Mouse (Mus musculus): ENCODE measurements around the gene Gm9918.

The Gm9918 gene

DNA sequence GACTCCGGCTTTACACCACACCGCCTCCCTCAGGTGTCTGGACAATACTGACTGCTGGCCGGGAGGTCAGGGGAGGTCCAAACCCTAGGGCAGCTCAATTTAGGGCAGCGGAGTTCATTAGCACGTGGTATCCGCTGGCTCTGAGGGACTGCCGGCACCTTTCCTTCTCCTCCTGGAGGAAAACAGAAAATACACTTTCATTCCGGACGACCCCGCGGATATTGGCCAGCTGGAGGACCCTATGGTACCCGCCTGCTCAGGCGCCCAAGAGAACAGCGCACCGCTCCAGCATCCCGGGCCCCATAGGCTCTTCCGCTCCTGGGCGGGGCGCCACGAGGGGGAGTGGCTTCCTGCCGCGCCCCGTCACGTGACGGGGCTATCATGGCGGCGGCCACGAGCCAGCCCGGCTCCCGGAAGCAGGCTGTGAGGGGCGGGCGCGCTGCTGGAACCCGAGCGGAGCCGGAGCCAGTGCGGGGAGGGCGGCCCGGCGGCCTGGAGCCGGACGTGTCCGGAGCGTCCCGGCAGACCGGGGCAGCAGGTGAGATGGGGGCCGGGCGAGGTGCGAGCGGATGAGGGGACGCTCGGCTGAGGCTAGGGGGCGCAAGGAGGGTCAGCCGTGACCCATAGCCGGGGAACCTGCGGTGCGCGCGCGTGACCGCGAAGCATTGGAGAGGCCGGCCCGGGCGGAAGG is 8.9 kb downstream of the Gm9918 start, which contains the start of gene Mfsd5:
Gene Mfsd5 (plus strand): TSS at position 363 of the 691 bp plus-strand sequence.
- peak; percentile 83 for DNase-seq

DNA sequence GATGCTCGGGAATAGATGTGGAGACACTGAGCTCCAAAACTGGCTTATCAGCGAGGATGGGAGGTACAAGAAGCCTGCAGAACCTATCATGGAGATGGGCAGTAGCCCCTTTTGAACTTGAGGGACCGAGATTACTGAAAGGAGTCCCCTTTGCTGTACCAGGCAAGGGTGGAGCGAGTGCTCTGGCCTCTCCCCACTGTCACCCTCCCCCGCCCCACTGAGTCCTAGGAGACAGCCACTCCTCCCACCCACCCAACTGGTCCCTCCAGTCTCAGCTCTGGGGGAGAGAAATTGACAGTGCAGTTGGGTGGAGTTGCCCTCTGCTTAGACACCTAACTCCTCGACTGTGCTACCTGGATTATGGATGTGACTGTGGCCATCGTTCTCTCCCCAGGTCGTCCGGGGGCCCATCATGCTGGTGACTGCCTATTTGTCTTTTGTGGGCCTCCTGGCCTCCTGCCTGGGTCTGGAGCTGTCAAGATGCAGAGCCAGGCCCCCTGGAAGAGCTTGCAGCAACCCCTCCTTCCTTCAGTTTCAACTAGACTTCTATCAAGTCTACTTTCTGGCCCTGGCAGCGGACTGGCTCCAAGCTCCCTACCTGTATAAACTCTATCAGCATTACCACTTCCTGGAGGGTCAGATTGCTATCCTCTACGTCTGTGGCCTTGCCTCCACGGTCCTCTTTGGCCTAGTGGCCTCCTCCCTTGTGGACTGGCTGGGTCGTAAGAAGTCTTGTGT is 9.6 kb downstream of the Gm9918 start:
- no peak for DNase-seq

DNA sequence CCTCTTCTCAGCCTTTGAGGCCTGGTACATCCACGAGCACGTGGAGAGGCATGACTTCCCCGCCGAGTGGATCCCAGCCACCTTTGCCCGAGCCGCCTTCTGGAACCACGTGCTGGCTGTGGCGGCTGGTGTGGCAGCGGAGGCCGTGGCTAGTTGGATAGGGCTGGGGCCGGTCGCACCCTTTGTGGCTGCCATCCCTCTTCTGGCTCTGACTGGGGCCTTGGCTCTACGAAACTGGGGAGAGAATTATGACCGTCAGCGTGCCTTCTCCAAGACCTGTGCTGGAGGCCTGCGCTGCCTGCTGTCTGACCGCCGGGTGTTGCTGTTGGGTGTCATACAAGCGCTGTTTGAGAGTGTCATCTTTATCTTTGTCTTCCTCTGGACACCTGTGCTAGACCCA is 10.3 kb downstream of the Gm9918 start:
- no peak for DNase-seq

DNA sequence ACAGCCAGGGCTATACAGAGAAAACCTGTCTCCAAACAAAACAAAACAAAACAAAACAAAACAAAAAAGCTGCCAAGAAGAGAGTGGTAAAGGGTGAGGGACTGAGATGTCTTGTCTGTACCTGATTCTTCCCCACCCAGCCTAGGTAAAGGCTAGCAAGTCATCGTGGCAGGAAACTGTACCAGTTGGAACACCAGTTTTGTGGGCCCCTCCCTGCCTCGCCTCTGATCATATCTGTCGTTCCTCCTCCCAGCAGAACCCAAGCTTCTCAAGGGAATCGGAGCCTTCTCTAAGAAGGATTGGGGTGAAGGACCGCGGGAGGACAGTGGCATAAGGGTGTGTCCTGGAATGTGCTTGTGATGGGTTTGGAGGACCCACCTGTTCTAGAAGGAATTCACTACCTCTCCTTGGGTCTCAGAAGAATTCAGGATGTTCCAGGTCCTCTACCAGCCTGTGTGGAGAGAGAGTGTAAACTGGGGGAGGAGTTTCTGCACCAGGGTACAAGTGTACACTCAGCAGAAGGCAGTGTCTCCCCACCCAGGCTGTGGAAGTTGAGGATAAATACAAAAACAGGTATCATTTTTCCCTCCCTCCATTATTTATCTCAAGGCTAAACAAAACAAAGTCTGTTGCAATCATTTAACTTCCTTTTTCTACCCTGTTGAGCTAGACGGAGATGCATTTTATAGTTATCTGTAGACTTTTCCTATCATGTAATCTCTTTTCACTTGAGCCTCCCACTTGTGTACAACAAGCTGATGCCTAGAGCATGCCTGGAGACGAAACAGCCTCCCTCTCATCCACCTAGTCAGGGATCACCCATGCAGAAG is 12.3 kb downstream of the Gm9918 start:
- no peak for DNase-seq

DNA sequence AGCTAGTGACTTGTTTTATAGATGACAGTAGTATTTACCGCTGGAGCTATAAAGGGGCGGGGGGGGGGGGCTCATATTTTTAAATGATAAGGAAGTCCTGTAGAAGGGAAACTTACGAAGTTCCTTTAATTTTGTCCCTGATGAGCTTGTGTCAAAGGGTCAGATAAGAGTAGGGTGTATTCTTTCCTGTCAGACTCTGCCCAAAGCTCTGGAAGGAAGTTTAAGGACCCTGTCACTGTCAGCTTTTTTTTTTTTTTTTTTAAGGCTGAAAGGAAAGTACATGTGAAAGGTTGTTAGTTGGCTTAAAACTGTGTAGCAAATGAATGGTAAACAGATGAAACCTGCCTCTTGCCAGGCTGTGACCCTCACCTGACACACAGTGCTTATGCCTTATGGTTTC is 13.3 kb downstream of the Gm9918 start:
- DNase-seq: no peak

DNA sequence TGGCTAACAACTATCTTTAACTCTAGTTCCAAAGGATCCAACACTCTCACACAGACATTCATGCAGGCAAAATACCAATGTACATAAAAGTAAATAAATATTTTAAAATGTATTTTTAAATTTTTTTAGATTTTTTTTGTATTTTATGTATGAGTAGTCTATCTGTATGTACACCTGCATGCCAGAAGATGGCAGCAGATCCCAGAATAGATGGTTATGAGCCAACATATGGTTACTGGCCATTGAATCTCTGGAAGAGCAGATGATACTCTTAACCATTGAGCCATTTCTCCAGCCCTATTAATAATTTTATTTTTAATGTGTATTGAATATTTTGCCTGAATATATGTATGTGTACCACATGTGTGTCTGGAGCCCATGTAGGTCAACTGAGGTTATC is 17.0 kb downstream of the Gm9918 start:
- no peak for DNase-seq

DNA sequence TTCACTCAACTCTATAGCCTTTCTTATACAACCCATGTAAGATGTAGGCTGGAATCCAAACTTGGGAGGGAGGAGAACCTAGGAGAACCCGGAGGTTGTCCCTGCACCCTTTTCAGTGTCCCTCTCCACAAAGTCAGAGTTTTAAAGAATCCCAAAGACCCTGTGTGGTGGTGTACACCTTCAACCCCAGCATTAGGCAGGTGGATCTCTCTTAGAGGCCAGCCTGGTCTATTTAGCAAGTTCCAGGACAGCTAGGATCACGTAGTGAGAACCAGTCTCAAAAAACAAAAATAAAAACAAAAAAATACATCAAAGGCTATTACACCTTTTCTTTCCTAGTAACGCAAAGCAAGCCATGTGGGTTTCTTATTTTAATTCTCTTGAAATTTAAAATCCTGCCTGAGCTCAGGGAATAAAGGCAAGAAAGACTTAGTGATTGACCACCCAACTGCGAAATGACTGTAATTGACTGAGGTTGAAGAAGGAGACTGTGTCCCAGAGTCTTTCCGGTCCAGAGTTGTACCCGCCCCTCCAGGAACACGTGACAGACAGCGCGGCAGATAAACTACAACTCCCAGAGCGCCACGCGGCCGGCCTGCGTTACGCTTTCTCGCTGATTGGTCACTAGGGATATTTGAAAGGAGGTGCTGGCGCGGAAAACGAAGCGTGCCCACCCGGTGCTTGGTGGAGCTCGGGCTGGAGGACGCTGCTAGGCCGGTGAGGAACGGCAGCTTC is 25.4 kb downstream of the Gm9918 start, which contains the start of gene Espl1:
Gene Espl1 (plus strand): TSS at position 634 of the 735 bp plus-strand sequence.
- DNase-seq: peak; percentile 96

DNA sequence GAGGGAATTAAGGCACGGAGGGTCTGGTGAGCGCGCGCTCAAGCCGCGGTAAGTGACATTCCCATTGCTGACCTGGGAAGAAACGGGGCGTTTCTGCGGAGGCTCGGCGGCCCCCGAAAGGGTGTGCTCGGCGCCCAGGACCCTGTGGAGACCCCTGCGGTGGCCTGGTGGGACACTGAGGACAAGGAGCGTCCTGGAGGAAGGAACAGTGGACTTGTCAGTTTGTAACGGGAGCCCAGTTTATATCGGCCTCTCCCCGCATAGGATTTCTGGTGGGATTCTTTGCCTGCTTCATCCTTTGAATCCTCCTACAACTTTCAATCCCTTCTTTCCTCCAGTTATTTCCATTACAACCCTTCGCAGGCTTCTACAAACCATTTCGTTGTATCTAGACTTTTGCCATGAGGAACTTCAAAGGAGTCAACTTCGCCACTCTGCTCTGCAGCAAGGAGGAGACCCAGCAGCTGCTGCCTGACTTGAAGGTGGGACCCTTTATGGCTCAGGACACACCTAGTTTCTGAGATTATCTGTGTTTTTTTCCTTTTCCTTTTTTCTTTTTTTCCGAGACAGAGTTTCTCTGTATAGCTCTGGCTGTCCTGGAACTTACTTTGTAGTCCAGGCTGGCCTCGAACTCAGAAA is 26.1 kb downstream of the Gm9918 start:
- DNase-seq: no peak

DNA sequence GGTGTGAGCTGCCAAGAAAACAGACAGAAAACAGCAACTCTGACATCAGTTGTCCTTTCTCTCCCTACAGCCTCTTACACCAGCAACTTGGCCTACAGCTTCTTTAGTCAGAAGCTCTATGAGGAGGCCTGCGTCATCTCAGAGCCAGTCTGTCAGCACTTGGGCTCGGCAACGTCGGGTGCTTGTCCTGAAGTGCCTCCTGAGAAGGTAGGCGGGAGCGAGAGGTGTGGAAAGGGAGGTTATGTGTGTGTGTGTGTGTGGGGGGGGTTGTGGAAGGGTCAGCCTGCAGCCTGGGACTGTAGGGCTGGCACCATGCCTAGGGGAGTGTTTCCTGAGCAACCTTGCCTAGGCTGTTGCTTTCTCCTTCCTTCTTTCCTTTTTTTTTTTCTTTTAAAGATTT is 32.2 kb downstream of the Gm9918 start:
- DNase-seq: no peak

DNA sequence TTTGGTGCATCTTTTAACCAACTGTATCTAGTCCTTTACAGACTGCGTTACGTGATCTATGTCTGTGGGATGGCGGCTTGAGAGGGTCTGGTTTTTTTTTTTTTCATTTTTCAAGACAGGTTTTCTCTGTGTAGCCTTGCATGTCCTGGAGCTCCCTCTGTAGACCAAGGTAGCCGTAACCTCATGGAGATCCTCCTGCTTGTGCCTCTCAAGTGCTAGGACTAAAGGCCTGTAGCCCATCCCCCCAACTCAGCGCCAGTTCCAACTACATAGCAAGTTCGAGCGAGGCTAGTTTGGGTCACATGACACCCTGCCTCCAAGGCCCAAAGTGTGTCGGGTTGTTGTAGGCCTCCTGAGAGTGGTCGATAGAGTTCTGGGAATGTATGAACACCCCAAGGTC is 38.4 kb downstream of the Gm9918 start:
- no peak for DNase-seq

DNA sequence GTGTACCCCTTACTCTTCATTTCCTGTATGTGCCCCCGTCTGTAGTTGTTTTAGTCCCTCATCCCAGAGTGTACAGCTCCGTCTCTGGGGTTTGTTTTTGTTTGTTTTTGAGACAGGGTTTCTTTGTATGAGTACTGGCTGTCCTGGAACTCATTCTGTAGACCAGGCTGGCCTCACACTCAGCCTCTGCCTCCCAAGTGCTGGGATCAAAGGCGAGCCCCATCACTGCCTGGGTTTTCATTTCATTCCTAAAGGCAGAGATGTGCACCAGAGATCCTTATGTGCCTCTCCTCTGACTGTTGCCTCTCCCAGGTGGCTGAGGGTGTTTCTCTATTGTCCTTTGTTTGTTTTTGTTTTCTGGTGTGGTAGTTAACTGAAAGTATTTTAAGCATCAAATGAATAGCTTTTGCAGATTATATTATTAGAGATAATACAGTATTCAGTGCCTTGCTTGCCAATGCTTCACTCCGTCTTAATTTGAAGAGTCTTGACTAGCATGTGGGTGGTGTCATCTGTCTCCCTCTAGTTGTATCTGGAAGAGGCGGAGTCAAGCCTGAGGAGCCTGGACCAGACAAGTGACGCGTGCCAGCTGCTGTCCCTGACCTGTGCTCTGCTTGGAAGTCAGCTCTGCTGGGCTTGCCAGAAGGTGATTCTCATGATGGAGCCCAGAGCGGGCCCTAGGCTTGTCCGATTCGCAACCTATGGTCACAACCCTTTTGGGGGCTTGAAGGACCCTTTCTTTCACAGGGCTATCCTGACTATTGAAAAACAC is 39.9 kb downstream of the Gm9918 start:
- DNase-seq: peak; percentile 48

DNA sequence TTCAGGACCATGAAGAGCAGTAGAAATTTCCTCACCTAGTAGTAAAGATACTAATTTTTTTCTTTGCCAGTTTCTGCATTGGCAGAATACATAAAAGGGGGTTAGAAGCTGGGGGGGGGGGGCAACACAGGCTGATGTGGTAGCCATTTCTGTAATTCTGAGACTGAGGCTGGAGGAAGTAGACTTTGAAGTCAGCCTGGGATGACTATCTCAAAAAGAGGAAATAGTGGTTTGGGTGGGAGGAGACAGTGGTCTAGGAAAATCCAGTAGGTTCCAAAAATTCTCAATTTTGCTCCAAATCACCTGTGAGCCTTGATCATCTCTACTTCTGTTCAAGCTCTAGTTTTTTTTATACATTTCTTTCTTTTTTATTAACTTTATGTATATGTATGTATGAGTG is 41.1 kb downstream of the Gm9918 start:
- no peak for DNase-seq

DNA sequence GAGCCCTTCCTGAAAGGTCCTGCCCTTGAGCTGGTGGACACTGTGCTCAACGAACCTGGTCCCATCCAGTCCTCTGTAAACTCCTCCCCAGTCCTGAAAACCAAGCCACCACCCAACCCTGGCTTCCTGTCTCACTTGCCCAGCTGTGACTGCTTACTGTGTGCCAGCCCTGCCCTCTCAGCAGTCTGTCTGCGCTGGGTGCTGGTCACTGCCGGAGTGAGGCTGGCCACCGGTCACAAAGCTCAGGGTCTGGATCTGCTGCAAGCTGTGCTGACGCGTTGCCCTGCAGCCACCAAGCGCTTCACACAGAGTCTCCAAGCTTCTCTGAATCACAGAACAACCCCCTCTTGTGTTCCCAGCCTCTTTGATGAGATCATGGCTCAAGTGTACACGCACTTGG is 44.9 kb downstream of the Gm9918 start:
- no peak for DNase-seq

DNA sequence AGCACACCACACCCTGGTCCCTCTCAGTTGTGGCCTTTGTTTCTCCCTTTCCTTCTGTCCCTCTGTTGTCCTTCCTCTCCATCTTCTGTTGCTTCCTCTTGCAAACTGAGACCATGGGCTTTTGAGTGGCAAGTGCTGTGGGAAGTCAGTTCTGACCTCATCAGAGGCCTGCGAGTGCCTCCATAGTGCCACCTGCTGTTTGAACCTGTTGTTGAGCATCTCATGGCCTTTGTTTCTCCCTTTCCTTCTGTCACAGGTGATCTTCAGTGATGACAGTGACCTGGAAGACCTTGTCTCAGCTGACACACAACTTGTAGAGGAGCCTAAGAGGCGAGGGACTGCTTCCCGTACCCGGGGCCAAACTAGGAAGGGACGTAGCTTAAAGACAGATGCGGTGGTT is 45.9 kb downstream of the Gm9918 start:
- DNase-seq: peak; percentile 76

Measured in kidney, adult 9 months (tissue).